Mouse (Mus musculus): Measurements from ENCODE around the gene P4ha1. TPM values are rescaled to one million over a fixed set of nuclear protein-coding genes. Genes with fewer than 3 reads are reported as not detected.
A peak's percentile ranks its signal among the peaks of the same experiment; 100 is the strongest.
"Not testable (repeated sequence)": the region's sequence is repeated elsewhere in the genome, so short reads cannot be mapped to it uniquely, and the experiment has no call there.

P4ha1 gene
- 10 to 100 TPM; 41.8 to 47.2 TPM for total RNA-seq (2021)

DNA sequence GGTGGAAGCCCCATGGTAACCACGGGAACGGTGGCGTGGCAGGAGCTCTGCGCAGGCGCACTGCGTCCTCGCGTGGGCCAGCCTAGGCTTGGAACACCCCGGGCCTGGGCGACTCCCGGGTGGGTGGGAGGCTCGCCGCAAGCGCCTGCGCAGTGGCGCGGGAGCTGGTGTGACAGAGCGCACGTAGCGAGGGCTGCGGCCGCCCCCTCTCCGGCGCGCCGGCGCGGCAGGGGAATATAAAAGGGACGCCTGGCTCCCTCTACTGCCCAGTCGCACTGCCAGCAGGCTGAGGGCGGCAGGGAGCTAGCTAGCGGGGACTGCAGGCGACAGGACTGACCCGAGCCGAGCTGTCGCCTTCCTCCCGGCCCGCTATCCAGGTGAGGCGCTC lies at the start of gene P4ha1:
Gene P4ha1 (plus strand): TSS at position 197 of the 388 bp plus-strand sequence.
- DNase-seq (ENCODE audit: extremely low spot score in 1 of 2, low spot score in 1 of 2): peak; percentile 98

DNA sequence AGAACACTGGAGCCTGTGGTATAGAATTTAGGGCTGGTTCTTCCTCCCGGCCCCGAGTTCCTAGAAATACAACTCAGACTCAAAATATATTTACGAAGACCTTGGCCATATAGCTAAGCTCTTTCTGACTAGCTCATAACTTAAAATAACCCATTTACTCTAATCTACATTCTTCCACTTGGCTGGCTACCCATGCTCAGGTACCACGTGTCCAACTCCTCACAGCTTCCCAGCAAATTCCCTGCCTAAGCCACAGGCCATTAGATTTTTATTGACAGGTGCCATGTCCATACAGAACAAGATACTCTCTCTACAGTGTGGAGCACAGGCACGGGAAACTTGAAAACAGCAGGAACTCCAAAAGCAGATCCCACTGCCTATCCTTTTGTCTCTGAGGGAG lies 47.4 kb upstream of the P4ha1 start:
- no peak for DNase-seq (ENCODE audit: extremely low spot score in 1 of 2, low spot score in 1 of 2)

DNA sequence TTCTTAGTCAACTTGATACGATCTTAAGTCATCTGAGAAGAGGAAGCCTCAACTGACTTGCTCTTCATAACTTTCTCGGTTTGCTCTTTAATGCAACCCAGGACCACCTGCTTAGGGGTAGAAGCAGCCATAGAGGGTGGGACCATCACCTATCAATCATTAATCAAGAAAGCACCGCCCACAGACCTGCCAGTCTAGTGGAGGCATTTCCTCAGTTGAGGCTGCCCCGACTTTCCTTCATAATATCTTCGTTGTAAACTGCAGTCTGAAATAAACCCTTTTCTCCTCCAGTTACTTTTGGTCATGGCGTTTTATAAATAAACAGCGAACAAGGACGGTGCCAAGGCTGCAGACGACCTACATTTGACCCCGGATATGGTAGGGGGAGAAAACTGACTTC lies 46.0 kb upstream of the P4ha1 start:
- DNase-seq (ENCODE audit: extremely low spot score in 1 of 2, low spot score in 1 of 2): no peak

DNA sequence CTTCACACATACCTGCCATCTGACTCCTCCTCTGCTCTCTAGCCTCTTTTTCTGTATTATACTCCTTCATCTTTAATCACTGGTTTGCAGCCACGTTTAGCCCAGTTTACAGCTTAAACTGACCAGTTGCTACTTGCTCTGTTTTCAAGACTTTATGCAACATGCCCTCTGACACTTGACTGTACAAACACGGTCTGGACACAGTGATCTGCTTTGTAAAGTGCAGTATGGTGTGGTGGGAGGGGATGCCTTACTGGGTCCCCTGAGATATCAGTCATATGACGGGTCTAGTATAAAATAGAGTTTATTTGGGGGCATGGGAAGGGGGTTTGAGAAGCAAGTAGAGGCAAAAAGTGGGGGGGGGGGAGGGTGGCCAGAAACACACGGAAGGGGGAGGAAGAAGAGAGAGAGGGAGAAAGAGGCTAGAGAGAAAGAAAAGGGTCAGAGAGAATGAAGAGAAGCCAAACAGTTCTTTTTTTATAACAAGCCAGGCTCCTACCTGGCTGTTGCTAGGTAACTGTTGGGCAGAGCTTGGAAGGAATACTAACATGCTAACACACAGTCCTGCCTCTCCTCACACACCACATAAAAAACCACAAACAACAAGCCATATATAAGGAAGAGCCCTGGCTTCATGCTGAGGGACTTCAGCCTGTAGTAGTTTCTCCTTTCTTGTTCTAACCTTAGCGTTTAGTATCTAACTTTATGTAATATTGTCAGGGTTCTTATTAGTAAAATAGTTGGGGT lies 45.2 kb upstream of the P4ha1 start:
- no peak for DNase-seq (ENCODE audit: extremely low spot score in 1 of 2, low spot score in 1 of 2)

DNA sequence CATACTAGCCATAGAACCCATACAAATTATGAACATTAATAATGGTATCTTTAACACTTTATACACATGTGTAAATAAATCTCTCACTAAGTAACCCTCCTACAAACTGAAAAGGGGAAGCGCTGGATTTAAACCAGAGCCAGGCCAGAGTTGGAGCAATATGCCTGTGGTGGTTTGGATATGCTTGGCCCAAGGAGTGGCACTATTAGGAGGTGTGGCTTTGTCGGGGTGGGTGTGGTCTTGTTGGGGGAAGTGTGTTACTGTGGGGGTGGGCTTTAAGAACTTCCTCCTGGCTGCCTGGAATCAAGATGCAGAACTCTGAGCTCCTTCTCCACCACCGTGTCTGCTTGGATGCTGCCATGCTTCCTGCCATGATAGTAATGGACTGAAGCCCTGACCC lies 39.9 kb upstream of the P4ha1 start:
- no peak for DNase-seq (ENCODE audit: extremely low spot score in 1 of 2, low spot score in 1 of 2)

DNA sequence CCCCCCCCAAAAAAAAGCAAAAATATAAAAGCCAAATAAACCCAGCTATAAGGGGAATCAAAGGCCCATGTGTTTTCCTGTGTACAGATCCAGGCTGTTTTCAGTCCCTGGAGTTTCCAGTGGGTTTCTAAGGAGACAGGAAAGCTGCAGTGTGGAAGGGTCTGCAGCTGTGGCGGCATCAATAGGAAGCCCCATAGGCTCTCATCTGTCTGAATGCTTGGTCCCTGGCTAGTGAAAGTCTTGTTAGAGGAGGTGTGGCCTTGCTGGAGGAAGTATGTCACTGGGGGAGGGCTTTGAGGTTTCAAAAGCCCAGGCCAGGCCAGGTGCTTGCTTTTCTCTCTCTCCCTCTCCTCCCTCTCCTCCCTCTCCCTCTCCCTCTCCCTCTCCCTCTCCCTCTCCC lies 39.3 kb upstream of the P4ha1 start:
- no peak for DNase-seq (ENCODE audit: extremely low spot score in 1 of 2, low spot score in 1 of 2)

DNA sequence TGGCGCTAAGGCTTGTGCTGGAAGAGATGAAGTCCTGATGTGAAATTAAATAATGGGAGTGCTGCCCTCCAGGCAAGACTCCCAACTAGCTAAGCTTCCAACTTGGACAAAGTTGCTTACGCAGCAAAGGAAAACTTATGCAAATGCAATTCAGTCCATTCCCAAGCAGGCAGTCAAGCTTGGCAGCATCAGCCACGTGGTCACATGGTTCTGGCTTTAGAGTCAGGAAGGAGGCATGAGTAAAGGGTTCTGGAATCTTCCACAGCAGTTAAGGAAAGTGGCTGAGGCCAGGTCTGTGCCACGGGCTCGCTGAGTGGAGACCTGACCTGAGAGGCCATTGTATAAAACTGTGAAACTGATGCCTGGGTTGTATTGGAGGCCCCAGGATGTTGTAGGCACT lies 37.6 kb upstream of the P4ha1 start:
- DNase-seq (ENCODE audit: extremely low spot score in 1 of 2, low spot score in 1 of 2): no peak

DNA sequence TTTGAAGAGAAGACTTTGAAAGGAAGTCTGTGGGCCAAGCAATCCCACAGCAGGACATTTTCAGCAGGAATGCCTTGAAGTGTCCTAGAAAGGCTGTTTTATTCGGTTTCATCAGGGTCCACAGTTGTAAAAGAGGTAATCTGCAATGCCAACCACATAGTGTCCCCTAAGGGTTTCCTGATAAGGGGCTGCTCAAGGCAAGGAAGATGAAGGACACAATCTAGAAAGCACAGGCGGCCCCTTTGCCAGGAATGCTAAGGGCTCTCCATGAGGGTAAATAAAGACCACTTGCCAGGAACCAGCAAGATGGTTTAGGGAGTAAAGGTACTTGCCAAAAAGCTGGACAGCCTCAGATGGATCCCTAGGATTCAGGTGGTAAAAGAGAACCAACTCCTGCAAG lies 35.8 kb upstream of the P4ha1 start:
- no peak for DNase-seq (ENCODE audit: extremely low spot score in 1 of 2, low spot score in 1 of 2)

DNA sequence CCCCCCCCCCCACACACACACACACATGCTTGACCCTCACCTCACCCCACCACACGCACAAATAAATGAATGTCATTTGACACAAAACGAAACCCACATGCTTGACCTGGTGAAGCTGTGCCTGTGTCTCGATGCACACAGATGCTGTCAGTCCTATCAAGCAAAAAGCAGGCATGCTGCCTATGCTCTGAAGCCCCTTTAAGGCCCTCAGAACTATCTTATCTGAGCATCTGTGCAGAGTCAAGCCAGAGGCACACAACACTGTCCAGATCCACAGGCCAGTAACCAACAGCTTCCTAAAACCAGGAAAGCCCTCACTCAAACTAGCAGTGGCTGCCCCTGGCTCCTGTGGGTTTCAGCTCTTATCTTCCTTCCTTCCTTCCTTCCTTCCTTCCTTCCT lies 35.4 kb upstream of the P4ha1 start:
- no peak for DNase-seq (ENCODE audit: extremely low spot score in 1 of 2, low spot score in 1 of 2)

DNA sequence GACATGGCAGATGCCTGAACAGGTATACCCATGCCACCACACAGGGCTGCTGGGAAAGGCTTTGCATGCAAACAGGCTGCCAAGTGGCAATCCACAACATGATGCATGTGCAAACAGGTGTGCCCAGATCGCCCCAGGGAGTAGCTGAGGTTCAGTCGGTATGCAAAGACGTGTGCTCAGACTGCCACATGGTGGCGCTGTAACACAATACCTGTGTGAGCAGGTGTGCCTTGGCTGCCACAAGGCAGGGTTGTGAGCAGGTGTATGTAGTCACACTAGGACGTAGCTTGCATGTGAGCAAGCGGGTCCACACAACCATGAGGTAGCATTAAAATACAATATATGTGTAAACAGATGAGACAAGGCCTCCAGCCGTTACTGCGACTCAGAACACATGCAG lies 34.0 kb upstream of the P4ha1 start:
- no peak for DNase-seq (ENCODE audit: extremely low spot score in 1 of 2, low spot score in 1 of 2)

DNA sequence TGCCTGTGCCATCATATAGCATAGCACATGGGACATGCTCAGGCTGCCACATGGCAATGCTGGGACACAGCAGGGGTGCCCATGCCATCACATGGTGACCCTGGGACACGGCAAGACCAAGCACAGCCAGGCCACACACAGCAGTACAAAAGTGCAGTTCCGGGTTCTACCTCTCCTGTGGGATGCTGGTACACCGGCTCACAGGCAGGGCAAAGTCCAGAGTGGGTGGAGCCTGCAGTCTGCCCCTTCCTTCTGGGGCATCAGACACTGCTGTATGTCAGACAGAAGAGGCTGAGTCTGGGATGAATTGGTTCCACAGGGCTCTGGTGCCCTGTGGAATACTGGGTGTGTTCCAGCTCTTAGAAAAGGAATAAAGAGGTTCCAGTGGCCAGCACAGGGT lies 31.6 kb upstream of the P4ha1 start:
- no peak for DNase-seq (ENCODE audit: extremely low spot score in 1 of 2, low spot score in 1 of 2)

DNA sequence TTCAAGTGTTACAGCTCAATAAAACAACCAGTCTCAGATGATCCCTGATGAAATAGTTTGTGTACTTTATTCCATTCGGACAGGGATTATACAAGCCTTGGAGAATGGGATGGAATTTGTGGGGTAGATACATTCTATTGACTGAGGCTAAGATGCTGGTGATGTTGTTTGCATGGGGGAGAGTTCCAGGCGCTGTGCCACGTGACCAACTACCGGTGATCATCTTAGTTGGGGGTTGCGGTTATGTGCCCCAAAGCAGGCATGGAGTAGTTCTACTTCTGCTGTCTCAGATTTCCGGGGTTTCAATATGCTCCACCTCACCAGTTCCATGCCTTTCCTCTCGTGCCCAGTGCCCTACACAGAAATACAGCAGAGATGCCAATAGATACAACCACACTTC lies 31.0 kb upstream of the P4ha1 start:
- DNase-seq (ENCODE audit: extremely low spot score in 1 of 2, low spot score in 1 of 2): no peak

DNA sequence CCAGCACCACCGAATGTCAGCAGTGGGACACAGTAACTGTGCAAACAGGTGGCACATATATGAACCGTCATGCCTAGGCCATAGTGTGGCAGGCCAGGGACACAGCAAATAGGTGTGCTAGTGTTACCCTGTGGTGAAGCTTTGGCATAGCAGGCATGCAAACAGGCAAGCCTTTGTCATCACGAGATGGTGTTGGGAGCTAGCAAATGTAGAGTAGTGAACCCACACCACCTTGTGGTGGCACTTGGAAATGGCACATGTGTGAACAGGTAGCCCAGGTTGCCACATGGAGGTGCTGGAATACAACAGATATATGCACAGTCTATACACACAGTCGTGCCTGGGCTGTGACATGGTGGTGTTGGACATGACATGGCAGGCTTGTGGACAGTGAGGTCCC lies 30.5 kb upstream of the P4ha1 start:
- peak; percentile 71 to 88 for DNase-seq (ENCODE audit: extremely low spot score in 1 of 2, low spot score in 1 of 2)

DNA sequence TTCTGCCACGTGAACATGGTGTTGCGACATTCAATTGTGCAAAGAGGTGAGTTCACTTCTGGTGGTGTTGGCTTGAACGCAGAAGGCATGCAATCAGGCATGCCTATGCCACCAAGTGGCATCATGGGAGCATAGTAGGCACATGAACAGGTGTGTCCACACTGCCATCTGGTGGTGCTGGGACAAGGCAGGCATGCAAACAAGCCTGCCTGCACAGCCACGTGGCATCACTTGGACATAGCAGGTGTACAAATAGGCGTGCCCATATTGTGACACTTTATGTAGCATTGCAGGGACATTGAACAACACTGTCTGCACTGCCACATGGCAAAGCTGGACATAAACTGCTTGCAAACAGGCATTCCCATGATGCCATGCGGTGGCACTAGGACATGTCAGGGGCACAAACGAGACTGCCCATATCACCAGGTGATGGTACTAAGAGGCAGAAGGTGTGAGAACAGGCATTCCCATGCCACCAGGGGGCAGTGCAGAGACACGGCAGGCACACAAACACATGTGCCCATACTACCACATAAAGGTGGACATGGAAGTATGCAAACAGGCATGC lies 27.8 kb upstream of the P4ha1 start:
- peak; percentile 50 to 69 for DNase-seq (ENCODE audit: extremely low spot score in 1 of 2, low spot score in 1 of 2)

DNA sequence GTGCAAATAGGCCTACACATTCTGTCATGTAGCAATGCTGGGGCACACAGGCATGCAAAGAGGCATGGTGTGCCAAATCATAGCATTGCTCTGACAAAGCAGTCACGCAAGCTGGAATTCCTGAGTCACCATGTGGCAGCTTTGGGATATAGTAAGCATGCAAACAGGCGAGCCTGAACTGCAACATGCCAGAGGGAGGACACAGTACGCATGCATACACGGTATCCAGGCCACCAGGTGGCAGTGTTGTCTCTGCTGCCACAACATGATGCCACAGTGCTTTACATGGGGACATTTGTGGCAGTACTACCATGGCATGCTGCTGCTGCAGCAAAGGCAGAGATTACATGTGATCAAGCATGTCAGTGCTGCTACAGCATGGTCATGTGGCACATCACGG lies 26.8 kb upstream of the P4ha1 start:
- peak; percentile 68 to 83 for DNase-seq (ENCODE audit: extremely low spot score in 1 of 2, low spot score in 1 of 2)

DNA sequence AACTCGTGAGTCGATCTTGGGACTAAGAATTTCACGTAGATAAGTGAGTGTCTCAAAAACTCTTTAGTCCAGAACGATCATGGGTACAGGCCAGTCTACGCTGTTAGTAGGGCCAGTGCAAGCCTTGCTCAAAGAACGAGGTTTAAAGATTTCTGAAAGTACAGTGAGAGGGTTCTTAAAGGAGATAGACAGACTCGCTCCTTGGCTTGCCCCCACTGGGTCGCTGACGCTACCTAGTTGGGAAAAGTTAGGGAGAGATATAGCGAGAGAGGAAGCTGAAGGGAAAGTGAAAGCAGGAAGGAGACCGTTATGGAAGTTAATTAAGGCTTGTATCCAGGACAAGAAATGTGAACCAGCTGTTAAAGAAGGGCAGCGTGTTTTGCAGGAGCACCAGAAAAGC lies 20.4 kb upstream of the P4ha1 start:
- DNase-seq (ENCODE audit: extremely low spot score in 1 of 2, low spot score in 1 of 2): not testable (repeated sequence)

DNA sequence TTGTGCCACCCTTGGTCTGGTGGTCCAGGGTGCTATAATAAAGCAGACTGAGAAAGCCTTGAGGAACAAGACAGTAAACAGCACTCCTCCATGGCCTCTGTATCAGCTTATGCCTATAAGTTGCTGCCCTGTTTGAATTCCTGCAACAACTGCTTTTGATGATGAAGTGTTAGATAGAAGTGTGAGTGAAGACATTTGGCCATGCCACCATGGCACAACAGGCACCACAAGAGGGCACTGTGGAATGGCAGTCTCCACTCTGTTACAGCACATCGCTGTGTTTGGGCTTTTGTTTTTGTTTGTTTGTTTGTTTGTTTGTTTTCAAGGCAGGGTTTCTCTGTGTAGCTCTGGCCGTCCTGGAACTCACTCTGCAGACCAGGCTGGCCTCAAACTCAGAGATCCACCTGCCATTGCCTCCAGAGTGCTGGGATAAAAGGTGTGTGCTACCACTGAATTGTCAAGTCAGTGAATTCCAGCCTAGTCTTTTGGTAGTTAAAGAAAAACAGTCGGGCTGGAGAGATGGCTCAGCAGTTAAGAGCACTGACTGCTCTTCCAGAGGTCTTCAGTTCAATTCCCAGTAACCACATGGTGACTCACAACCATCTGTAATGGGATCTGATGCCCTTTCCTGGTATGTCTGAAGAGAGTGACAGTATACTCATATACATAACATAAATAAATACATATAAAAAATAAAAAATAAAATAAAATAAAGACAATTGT lies 13.9 kb upstream of the P4ha1 start:
- peak in 1 of 2 experiments; percentile 70 for DNase-seq (ENCODE audit: extremely low spot score in 1 of 2, low spot score in 1 of 2)

DNA sequence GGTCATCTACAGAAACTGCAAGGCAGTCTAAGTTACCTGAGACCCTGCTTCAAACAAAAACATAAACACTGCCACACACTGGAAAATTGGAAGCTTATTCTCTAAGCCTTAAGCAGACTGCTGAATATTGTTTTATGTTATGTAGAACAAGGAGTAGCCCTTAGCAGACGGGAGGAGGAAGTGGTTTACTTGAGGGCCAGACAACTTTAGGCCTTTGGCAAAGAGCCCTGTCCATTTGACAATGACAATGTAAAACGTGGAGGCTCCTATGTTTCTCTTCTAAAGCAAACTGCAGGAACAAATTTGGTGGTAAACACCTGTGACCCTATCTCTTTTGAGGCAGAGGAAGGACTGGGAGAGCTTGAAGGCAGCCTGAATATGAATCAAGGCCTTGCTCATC lies 13.0 kb upstream of the P4ha1 start:
- DNase-seq (ENCODE audit: extremely low spot score in 1 of 2, low spot score in 1 of 2): no peak

DNA sequence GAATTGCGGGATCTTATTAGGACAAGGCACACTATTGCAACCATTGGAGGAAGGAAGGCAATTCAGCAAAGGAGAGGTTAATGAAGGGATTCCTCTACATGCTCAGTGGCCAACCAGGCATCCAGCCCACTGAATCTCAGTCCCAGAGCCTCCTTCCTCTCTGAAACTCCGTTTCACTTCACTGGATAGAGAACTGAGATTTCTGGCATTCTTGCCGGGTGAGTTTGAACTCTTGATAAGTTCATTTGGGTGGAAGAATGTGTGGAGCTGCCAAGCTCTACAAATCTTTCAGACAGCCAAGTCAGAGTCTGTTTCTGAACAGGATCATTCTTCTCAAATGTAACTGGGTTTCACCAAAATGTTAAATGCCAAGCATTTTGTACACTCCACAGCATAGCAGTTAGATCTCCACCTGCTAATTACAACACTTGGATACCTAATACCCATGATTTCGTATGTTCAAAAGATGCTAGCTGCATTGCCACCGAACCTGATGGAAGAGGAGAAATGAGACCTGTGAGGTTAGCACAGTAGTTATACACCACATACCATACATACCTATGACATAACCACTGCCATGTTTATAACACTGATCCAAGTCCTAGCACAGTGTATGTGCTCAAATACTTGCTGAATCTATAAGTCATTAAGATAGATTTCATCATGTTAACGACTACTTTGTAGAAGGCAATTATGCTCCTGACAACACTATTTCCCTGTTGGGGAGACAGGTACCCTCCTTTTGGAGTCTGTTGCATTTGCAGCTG lies 12.2 kb upstream of the P4ha1 start:
- no peak for DNase-seq (ENCODE audit: extremely low spot score in 1 of 2, low spot score in 1 of 2)

DNA sequence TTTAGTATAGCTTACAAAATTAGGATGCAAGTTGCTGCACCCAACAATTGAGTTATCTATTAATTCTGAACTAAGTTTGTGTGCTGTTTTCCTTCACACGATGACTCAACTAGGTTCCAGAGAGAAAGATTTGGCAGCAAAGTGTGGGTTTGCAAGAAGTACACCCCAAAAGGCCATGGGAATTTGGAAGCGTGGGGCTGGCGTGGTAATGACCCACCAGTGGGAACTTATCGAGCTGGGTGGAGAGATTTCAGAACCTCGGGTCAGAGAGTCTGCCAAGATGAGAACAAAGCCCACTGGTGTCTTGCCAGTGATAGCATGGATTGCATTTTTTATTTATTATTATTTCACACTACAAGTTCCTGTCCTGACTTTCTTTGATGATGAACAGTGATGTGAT lies 11.2 kb upstream of the P4ha1 start:
- DNase-seq (ENCODE audit: extremely low spot score in 1 of 2, low spot score in 1 of 2): no peak

DNA sequence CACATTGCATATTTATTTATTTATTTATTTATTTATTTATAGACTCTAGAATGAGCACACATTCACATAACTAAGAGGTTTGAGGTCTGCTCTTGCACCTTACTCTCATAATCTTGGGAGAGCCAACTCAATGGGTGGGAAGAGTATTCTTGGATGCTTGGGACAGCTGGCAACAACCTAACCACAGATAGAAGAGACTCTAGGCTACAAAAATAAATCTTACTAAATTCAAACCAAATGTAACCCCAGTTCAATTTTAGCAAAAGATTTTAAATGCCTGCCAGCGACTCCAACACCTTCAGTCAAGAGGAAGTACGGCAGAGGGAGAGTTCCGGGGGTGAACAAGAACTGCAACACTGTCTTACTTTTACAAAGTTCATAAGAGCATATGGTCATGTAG lies 2.0 kb upstream of the P4ha1 start:
- DNase-seq (ENCODE audit: extremely low spot score in 1 of 2, low spot score in 1 of 2): no peak
